46 mouse cellular contexts compared by ENCODE assay signal in genomic region chr9:106638154-106638553, GRCm38 (mm10). TPM values are rescaled to one million over a fixed set of nuclear protein-coding genes. Genes with fewer than 3 reads are reported as not detected.
"Had no signal": no experiment of that assay in that cellular context is flagged by ENCODE, and none has a peak within 500 bp of the region (broad histone marks: within the 10 kb centered on the region; RNA-seq: fewer than 3 reads in every experiment).

No protein-coding gene starts in this region.

- ATAC-seq: liver, embryonic 12.5 days; liver, postnatal 0 days; lung, postnatal 0 days; midbrain, embryonic 13.5 days; midbrain, embryonic 16.5 days had no signal

- H3K9ac ChIP-seq: limb, embryonic 12.5 days; limb, embryonic 13.5 days; limb, embryonic 15.5 days; liver, embryonic 12.5 days; liver, embryonic 13.5 days; liver, embryonic 14.5 days; liver, embryonic 15.5 days; liver, postnatal 0 days; lung, embryonic 14.5 days; lung, embryonic 15.5 days; midbrain, embryonic 12.5 days; midbrain, embryonic 13.5 days; neural tube, embryonic 12.5 days had no signal

- H3K4me1 ChIP-seq: limb, embryonic 10.5 days; limb, embryonic 12.5 days; limb, embryonic 13.5 days; limb, embryonic 15.5 days; liver, embryonic 12.5 days; liver, embryonic 13.5 days; lung, embryonic 15.5 days; midbrain, embryonic 12.5 days; midbrain, embryonic 13.5 days; neural tube, embryonic 12.5 days had no signal

- H3K9me3 ChIP-seq: limb, embryonic 10.5 days; limb, embryonic 12.5 days; limb, embryonic 13.5 days; limb, embryonic 15.5 days; liver, embryonic 12.5 days; liver, embryonic 13.5 days; liver, embryonic 15.5 days; lung, embryonic 15.5 days; megakaryocyte, embryonic 14.5 days; midbrain, embryonic 10.5 days; midbrain, embryonic 12.5 days; midbrain, embryonic 13.5 days; neural tube, embryonic 12.5 days had no signal

- DNase-seq: left cerebral cortex, postnatal 4 days; liver; liver, embryonic 13.5 days; liver, postnatal 0 days; lung, adult 18-20 months; lung, adult 2 months; lung, embryonic 14.5 days; lung, postnatal 10 days; lung, postnatal 14 days; lung, postnatal 36 days; lung, postnatal 4 days; midbrain, embryonic 14.5 days had no signal

- H3K27ac ChIP-seq: limb, embryonic 10.5 days; limb, embryonic 12.5 days; limb, embryonic 13.5 days; limb, embryonic 15.5 days; liver, embryonic 12.5 days; liver, embryonic 13.5 days; liver, embryonic 14.5 days; liver, embryonic 15.5 days; lung, embryonic 15.5 days; macrophage; midbrain, embryonic 10.5 days; midbrain, embryonic 12.5 days; midbrain, embryonic 13.5 days; neural tube, embryonic 12.5 days had no signal

- H3K27me3 ChIP-seq: limb, embryonic 12.5 days; limb, embryonic 13.5 days; limb, embryonic 15.5 days; liver, embryonic 13.5 days; liver, embryonic 15.5 days; lung, embryonic 15.5 days; midbrain, embryonic 12.5 days; midbrain, embryonic 13.5 days; neural tube, embryonic 12.5 days had no signal

- H3K4me2 ChIP-seq: limb, embryonic 12.5 days; limb, embryonic 13.5 days; limb, embryonic 15.5 days; liver, embryonic 11.5 days; liver, embryonic 12.5 days; liver, embryonic 13.5 days; liver, embryonic 15.5 days; lung, embryonic 14.5 days; lung, embryonic 15.5 days; midbrain, embryonic 12.5 days; midbrain, embryonic 13.5 days; neural tube, embryonic 12.5 days had no signal

- H3K4me3 ChIP-seq: limb, embryonic 10.5 days; limb, embryonic 12.5 days; limb, embryonic 13.5 days; limb, embryonic 15.5 days; liver, embryonic 12.5 days; liver, embryonic 13.5 days; liver, embryonic 15.5 days; lung, embryonic 15.5 days; megakaryocyte, embryonic 14.5 days; midbrain, embryonic 10.5 days; midbrain, embryonic 12.5 days; midbrain, embryonic 13.5 days; myocyte; neural tube, embryonic 12.5 days had no signal

- H3K36me3 ChIP-seq: limb, embryonic 10.5 days; limb, embryonic 12.5 days; limb, embryonic 13.5 days; limb, embryonic 15.5 days; liver, embryonic 12.5 days; liver, embryonic 13.5 days; liver, embryonic 15.5 days; lung, embryonic 15.5 days; midbrain, embryonic 10.5 days; midbrain, embryonic 12.5 days; midbrain, embryonic 13.5 days; neural tube, embryonic 12.5 days had no signal

RNA-seq across cellular contexts. Expression of gene Iqcf6, which starts 11.8 kb away (rescaled TPM):
- total RNA-seq: left cerebral cortex, adult 8-10 months; left cerebral cortex, postnatal 10 days; left cerebral cortex, postnatal 14 days; left cerebral cortex, postnatal 25 days; left cerebral cortex, postnatal 36 days; left cerebral cortex, postnatal 4 days; liver, adult 2 months; megakaryocyte progenitor cell, adult 5-6 weeks; megakaryocyte, adult 5-6 weeks; megakaryocyte-erythroid progenitor cell, adult 5-6 weeks; midbrain, postnatal 0 days; monocyte, adult 5-6 weeks had no signal
- polyA plus RNA-seq: limb, embryonic 10.5 days; limb, embryonic 11.5 days; limb, embryonic 12.5 days; limb, embryonic 13.5 days; limb, embryonic 14.5 days; limb, embryonic 15.5 days; liver, adult 2 months; liver, embryonic 11.5 days; liver, embryonic 12.5 days; liver, embryonic 13.5 days; liver, embryonic 14.5 days; liver, embryonic 15.5 days; liver, embryonic 16.5 days; liver, postnatal 0 days; lung, adult 2 months; lung, embryonic 14.5 days; lung, embryonic 15.5 days; lung, embryonic 16.5 days; lung, postnatal 0 days; macrophage; midbrain, embryonic 10.5 days; midbrain, embryonic 12.5 days; midbrain, embryonic 13.5 days; midbrain, embryonic 14.5 days; midbrain, embryonic 16.5 days; midbrain, postnatal 0 days; myocyte; neural tube, embryonic 11.5 days; neural tube, embryonic 12.5 days had no signal

RNA-seq across cellular contexts. Expression of gene Grm2, which starts 17.7 kb away (rescaled TPM):
- total RNA-seq: liver, adult 2 months; megakaryocyte progenitor cell, adult 5-6 weeks; megakaryocyte, adult 5-6 weeks; megakaryocyte-erythroid progenitor cell, adult 5-6 weeks; monocyte, adult 5-6 weeks had no signal
- polyA plus RNA-seq: limb, embryonic 10.5 days; limb, embryonic 12.5 days; limb, embryonic 13.5 days; liver, adult 2 months; liver, embryonic 11.5 days; liver, embryonic 12.5 days; liver, embryonic 13.5 days; liver, embryonic 14.5 days; liver, embryonic 15.5 days; liver, embryonic 16.5 days; liver, postnatal 0 days; lung, adult 2 months; lung, embryonic 14.5 days; lung, embryonic 16.5 days; lung, postnatal 0 days; macrophage; myocyte had no signal
